Mouse (Mus musculus) lung, embryonic 14.5 days (tissue): ENCODE data around the gene Mum1l1. TPM values are rescaled to one million over a fixed set of nuclear protein-coding genes. Genes with fewer than 3 reads are reported as not detected.

Experiments
- ATAC-seq: fragments of 200-750 bp; cut with Nextera tagmentation; 2 replicates; pipeline ENCODE4 v1.8.0; 2017; ENCODE audit warnings: mild to moderate bottlenecking, moderate TSS enrichment, moderate library complexity; ENCODE audit not compliant: insufficient read depth
- DNase-seq: peaks from one replicate; pipeline ENCODE4 v3.0.0-alpha.2; 2015
- H3K27ac ChIP-seq: fragments of 300-500 bp; sonication (generic); 2 replicates; pipeline ENCODE4 v1.5.1; 2014; ENCODE audit warnings: low read depth, mild to moderate bottlenecking, moderate library complexity
- H3K27me3 ChIP-seq: fragments of 300-500 bp; sonication (generic); 2 replicates; pipeline ENCODE4 v1.6.1; 2014; ENCODE audit warnings: low read length, control low read depth; ENCODE audit not compliant: insufficient read depth
- H3K36me3 ChIP-seq: fragments of 300-500 bp; sonication (generic); 2 replicates; pipeline ENCODE4 v1.6.1; 2014; ENCODE audit warnings: control low read depth; ENCODE audit not compliant: insufficient read depth
- H3K4me1 ChIP-seq: fragments of 300-500 bp; sonication (generic); 2 replicates; pipeline ENCODE4 v1.6.1; 2014; ENCODE audit warnings: antibody characterized with exemption, control low read depth; ENCODE audit not compliant: insufficient read depth
- H3K4me2 ChIP-seq: fragments of 300-500 bp; sonication (generic); 2 replicates; pipeline ENCODE4 v1.6.1; 2014; ENCODE audit warnings: mild to moderate bottlenecking
- H3K4me3 ChIP-seq: fragments of 300-500 bp; sonication (generic); 2 replicates; pipeline ENCODE4 v1.5.1; 2014; ENCODE audit warnings: low read depth, low read length
- H3K9ac ChIP-seq: fragments of 300-500 bp; sonication (generic); 2 replicates; pipeline ENCODE4 v1.6.1; 2014
- H3K9me3 ChIP-seq: fragments of 300-500 bp; sonication (generic); 2 replicates; pipeline ENCODE4 v1.6.1; 2016; ENCODE audit warnings: low read depth, low read length, control low read depth
- CTCF ChIP-seq: IDR thresholded peaks from 2 replicates; pipeline ENCODE4 v1.5.1; 2016; ENCODE audit warnings: antibody characterized with exemption, low read depth
- WGBS: fragments of 180-500 bp; shearing (Covaris S2); extraction: QIAGEN DNeasy Blood & Tissue Kit; methylation state at CpG from one replicate; pipeline ENCODE4 v1.1.7; 2014; 5-methylcytosine and 5-hydroxymethylcytosine counted together
- polyA plus RNA-seq: library from polyadenylated mRNA; unstranded; fragments of >200 nt; fragmentation: Nextera tagmentation; extraction: Ambion mirVana; gene quantifications from 2 replicates; pipeline ENCODE4 v1.2.1, GENCODE M21; 2014

Mum1l1 gene
- polyA plus RNA-seq, 1 experiment from 2014 or later, result 39.3 TPM

- Histone ChIP-seq H3K4me2 (peak overlapping the region; percentile 51), H3K27me3 (no peaks in the 10 kb centered on the region), H3K9ac (peak overlapping the region; percentile 40), H3K4me3 (peak overlapping the region; percentile 41), H3K36me3 (no peaks in the 10 kb centered on the region), H3K4me1 (no peaks in the 10 kb centered on the region), H3K9me3 (no peaks in the 10 kb centered on the region), H3K27ac (peak overlapping the region; percentile 36; the same call in 1 of the 2 replicates)
- DNase-seq (peak; percentile 86), ATAC-seq (peak; percentile 89)
- 17% methylated on average over 22 of the region's 22 CpGs for WGBS
- no peak for TF ChIP-seq CTCF
Observed at GRCm38 (mm10) chrX:139216991-139217593, 7.2 kb downstream of the Mum1l1 start.

DNA sequence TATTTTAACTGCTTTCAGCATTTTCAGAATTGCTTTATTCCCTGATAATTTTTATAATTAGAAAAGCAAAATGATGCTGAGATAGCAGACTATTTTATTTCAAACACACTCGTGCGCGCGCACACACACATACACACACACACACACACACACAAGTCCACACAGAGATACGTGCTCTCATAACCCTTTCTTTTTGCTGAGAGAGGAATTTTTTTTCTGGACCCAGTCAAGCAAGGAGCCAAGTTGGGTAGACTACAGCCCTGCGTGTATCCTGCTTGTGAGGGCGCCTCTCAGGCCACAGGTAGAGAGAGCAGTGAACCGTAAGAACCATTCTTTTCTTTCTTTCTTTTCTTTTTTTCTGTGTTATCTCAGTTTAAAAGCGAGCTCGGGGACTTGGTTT is 7.9 kb downstream of the Mum1l1 start:
- Histone ChIP-seq H3K4me3 (peak overlapping the region; percentile 41), H3K36me3 (no peaks in the 10 kb centered on the region), H3K9ac (peak overlapping the region; percentile 40; the same call in 1 of the 2 replicates), H3K27me3 (no peaks in the 10 kb centered on the region), H3K4me2 (peak overlapping the region; percentile 51), H3K9me3 (no peaks in the 10 kb centered on the region), H3K27ac (peak overlapping the region; percentile 54; the same call in 1 of the 2 replicates), H3K4me1 (no peaks in the 10 kb centered on the region)
- DNase-seq (peak; percentile 30), ATAC-seq (no peak)
- no peak for TF ChIP-seq CTCF
- 39% methylated on average over 10 of the region's 10 CpGs for WGBS

DNA sequence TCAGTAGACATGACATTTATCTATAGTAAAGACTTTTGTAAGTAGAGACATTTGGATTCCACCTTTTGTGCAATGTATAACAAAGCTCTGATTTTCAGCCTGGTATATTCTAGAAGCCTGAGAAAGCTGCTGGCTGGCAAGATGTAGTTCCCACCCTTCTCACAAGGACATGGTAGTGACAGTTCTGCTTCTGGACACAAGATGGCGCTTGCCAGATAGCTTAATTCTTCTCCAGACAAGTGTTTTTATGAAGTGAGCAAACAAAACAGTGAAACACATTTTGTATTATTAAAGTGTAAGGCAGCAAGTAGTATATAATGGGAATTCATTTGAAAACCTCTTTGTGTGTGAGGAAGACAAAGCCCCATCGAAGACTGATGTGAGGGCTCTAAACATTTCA is 9.2 kb downstream of the Mum1l1 start:
- Histone ChIP-seq H3K4me3 (no peak overlapping the region), H3K9me3 (no peaks in the 10 kb centered on the region), H3K9ac (no peak overlapping the region), H3K27ac (no peak overlapping the region), H3K4me2 (peak overlapping the region; percentile 51; the same call in 1 of the 2 replicates), H3K4me1 (no peaks in the 10 kb centered on the region), H3K36me3 (no peaks in the 10 kb centered on the region), H3K27me3 (no peaks in the 10 kb centered on the region)
- DNase-seq (peak; percentile 84), ATAC-seq (no peak)
- whole genome bisulfite sequencing, result 25% methylated on average over 2 of the region's 2 CpGs
- TF ChIP-seq CTCF, result peak; percentile 67

DNA sequence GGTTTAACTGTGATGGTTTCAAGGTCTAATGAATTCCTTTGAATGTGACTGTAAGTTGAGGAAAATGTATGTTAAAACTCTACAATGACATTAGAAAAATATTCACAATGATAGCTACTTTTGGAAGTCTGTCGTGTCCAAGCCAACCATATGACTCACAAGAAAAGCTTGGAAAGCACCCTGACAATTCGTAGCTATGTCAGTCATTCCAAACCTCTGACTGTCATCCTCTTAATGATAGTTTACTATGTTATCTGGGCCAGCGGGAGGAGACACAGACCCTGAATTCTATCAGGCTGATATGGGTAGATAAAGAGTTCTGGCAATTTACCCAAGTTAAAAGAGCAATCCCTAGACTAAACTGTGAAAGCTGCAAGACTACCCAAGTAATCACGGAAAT is 11.0 kb downstream of the Mum1l1 start:
- no peaks in the 10 kb centered on the region for H3K9me3 ChIP-seq
- no peaks in the 10 kb centered on the region for H3K27me3 ChIP-seq
- TF ChIP-seq CTCF, result no peak
- H3K36me3 ChIP-seq, result no peaks in the 10 kb centered on the region
- H3K27ac ChIP-seq, result no peak overlapping the region
- ATAC-seq (no peak), DNase-seq (no peak)
- no peak overlapping the region for H3K9ac ChIP-seq
- WGBS, result 50% methylated on average over 4 of the region's 4 CpGs
- H3K4me1 ChIP-seq, result no peaks in the 10 kb centered on the region
- no peak overlapping the region for H3K4me2 ChIP-seq
- no peak overlapping the region for H3K4me3 ChIP-seq

- no peaks in the 10 kb centered on the region for H3K4me1 ChIP-seq
- no peak overlapping the region for H3K4me2 ChIP-seq
- no peaks in the 10 kb centered on the region for H3K36me3 ChIP-seq
- no peak overlapping the region for H3K4me3 ChIP-seq
- no peak overlapping the region for H3K9ac ChIP-seq
- ATAC-seq (no peak), DNase-seq (no peak)
- no peaks in the 10 kb centered on the region for H3K9me3 ChIP-seq
- no peak overlapping the region for H3K27ac ChIP-seq
- no peak for TF ChIP-seq CTCF
- 70% methylated on average over 3 of the region's 3 CpGs for WGBS
- no peaks in the 10 kb centered on the region for H3K27me3 ChIP-seq
Observed at GRCm38 (mm10) chrX:139221893-139222292, 12.1 kb downstream of the Mum1l1 start.

DNA sequence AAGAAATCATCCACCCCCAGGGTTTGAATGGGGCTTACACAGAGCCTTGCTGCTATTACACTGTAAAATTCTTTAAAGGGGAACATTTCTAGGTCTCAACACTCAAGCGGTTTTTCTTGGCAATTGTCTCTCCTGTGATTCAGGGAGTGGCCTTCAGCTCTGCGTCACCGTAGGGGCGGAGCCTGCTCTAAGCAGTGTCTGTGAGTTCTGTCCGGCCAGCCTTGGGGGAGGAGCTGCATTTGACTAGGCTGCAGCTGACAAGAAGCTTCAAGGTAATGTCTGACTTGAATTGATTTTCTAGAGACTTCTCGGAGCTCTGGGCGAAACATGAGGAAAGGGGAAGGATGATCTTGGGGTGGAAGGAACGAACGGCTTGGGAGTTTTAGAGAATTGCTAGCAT is 21.3 kb downstream of the Mum1l1 start:
- no peak for TF ChIP-seq CTCF
- Histone ChIP-seq H3K4me2 (no peak overlapping the region), H3K36me3 (0 out of 2 replicates have a peak, but pooled peaks cover 15% of the 10 kb centered on the region), H3K9ac (no peak overlapping the region), H3K27me3 (no peaks in the 10 kb centered on the region), H3K27ac (no peak overlapping the region), H3K9me3 (no peaks in the 10 kb centered on the region), H3K4me3 (no peak overlapping the region), H3K4me1 (no peaks in the 10 kb centered on the region)
- WGBS, result 31% methylated on average over 9 of the region's 9 CpGs
- DNase-seq, result peak; percentile 83
- peak; percentile 97 for ATAC-seq

DNA sequence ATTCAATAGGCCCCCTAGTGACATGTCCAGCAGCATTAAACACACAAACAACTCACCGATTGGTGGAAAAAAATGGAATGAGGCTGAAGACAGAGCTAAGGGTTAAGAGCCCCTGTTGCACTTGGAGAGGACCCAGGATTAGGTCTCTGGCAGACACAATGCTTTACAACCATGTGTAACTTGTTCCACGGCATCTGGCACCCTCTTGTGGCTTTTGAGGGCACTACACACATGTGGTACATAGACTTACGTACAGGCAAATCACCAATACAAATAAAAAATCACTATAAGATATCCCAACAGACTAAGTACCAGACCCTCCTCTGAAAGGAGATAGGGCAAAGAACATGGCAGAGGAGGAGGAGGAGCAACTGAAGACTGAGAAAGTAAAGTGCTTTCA is 37.5 kb downstream of the Mum1l1 start:
- H3K36me3 ChIP-seq, result no peaks in the 10 kb centered on the region
- no peaks in the 10 kb centered on the region for H3K9me3 ChIP-seq
- peak; percentile 43; the same call in 1 of the 2 replicates for TF ChIP-seq CTCF
- DNase-seq, result peak; percentile 17
- no peak overlapping the region for H3K4me2 ChIP-seq
- no peak overlapping the region for H3K4me3 ChIP-seq
- H3K4me1 ChIP-seq, result no peaks in the 10 kb centered on the region
- WGBS, result 75% methylated on average over 3 of the region's 3 CpGs
- ATAC-seq, result no peak
- H3K9ac ChIP-seq, result no peak overlapping the region
- H3K27ac ChIP-seq, result no peak overlapping the region
- no peaks in the 10 kb centered on the region for H3K27me3 ChIP-seq
